Mouse (Mus musculus): ENCODE measurements around the gene Eif5b. TPM values are rescaled to one million over a fixed set of nuclear protein-coding genes. Genes with fewer than 3 reads are reported as not detected.

The Eif5b gene
- total RNA-seq, 2 experiments from 2014 or later, result 31.9 to 36.5 TPM

Other genes starting within 250 kb of the Eif5b start
- gene Tsga10, start 131.6 kb upstream of the Eif5b start, total RNA-seq (2021), result 1 to 10 TPM; 3.9 to 4.0 TPM
- gene Lipt1, start 126.3 kb upstream of the Eif5b start, total RNA-seq (2021), result 1 to 10 TPM; 6.1 to 6.8 TPM
- 1 to 10 TPM; 2.5 to 3.0 TPM for gene Mitd1, start 107.6 kb upstream of the Eif5b start, total RNA-seq (2021)
- gene Mrpl30, start 107.5 kb upstream of the Eif5b start, total RNA-seq (2021), result 100 to 1,000 TPM; 240 to 251 TPM
- gene Lyg2, start 81.5 kb upstream of the Eif5b start, total RNA-seq (2021), result not detected
- not detected for gene Lyg1, start 40.3 kb upstream of the Eif5b start, total RNA-seq (2021)
- 10 to 100 TPM; 33.1 to 35.8 TPM for gene Txndc9, start 117 bp upstream of the Eif5b start, total RNA-seq (2021)
- gene Rev1, start 131.8 kb downstream of the Eif5b start, total RNA-seq (2021), result 10 to 100 TPM; 16.3 to 16.6 TPM

All from gastrocnemius, postnatal 25 days (tissue).